Mouse (Mus musculus): Measurements from ENCODE around the gene Rfx5.
A peak's percentile ranks its signal among the peaks of the same experiment; 100 is the strongest.
"Not testable (repeated sequence)": the region's sequence is repeated elsewhere in the genome, so short reads cannot be mapped to it uniquely, and the experiment has no call there.

Rfx5 gene

GRCm38 (mm10) chr3:94936147-94936546 is 17.7 kb upstream of the Rfx5 start:
- not testable (repeated sequence) for DNase-seq (ENCODE audit: low spot score in 2 of 2)

- DNase-seq (ENCODE audit: low spot score in 2 of 2), result not testable (repeated sequence)
Measured at GRCm38 (mm10) chr3:94937194-94937593, 16.7 kb upstream of the Rfx5 start.

GRCm38 (mm10) chr3:94940033-94940432 is 13.8 kb upstream of the Rfx5 start:
- not testable (repeated sequence) for DNase-seq (ENCODE audit: low spot score in 2 of 2)

- DNase-seq (ENCODE audit: low spot score in 2 of 2), result not testable (repeated sequence)
Measured at GRCm38 (mm10) chr3:94942211-94942967, 11.5 kb upstream of the Rfx5 start.

GRCm38 (mm10) chr3:94943706-94944105 is 10.2 kb upstream of the Rfx5 start:
- not testable (repeated sequence) for DNase-seq (ENCODE audit: low spot score in 2 of 2)

- no peak for DNase-seq (ENCODE audit: low spot score in 2 of 2)
Measured at GRCm38 (mm10) chr3:94948066-94948614, 5.7 kb upstream of the Rfx5 start.

GRCm38 (mm10) chr3:94949645-94950044 is 4.2 kb upstream of the Rfx5 start:
- DNase-seq (ENCODE audit: low spot score in 2 of 2), result no peak

- DNase-seq (ENCODE audit: low spot score in 2 of 2), result no peak
Measured at GRCm38 (mm10) chr3:94952806-94953205, 1.1 kb upstream of the Rfx5 start.

- no peak for DNase-seq (ENCODE audit: low spot score in 2 of 2)
Measured at GRCm38 (mm10) chr3:94953384-94953763, 501 bp upstream of the Rfx5 start.

- no peak for DNase-seq (ENCODE audit: low spot score in 2 of 2)
Measured at GRCm38 (mm10) chr3:94958295-94958694, 4.4 kb downstream of the Rfx5 start.

- no peak for DNase-seq (ENCODE audit: low spot score in 2 of 2)
Measured at GRCm38 (mm10) chr3:94959871-94960270, 6.0 kb downstream of the Rfx5 start.

GRCm38 (mm10) chr3:94960322-94960721 is 6.4 kb downstream of the Rfx5 start:
- DNase-seq (ENCODE audit: low spot score in 2 of 2), result no peak

GRCm38 (mm10) chr3:94964989-94965388 is 11.1 kb downstream of the Rfx5 start:
- DNase-seq (ENCODE audit: low spot score in 2 of 2), result no peak

- DNase-seq (ENCODE audit: low spot score in 2 of 2), result no peak
Measured at GRCm38 (mm10) chr3:94965878-94966277, 12.0 kb downstream of the Rfx5 start.

GRCm38 (mm10) chr3:94972552-94972951 is 18.7 kb downstream of the Rfx5 start:
- no peak for DNase-seq (ENCODE audit: low spot score in 2 of 2)

- DNase-seq (ENCODE audit: low spot score in 2 of 2), result no peak
Measured at GRCm38 (mm10) chr3:94973620-94974019, 19.7 kb downstream of the Rfx5 start.

- no peak for DNase-seq (ENCODE audit: low spot score in 2 of 2)
Measured at GRCm38 (mm10) chr3:94974026-94974527, 20.2 kb downstream of the Rfx5 start.

- peak; percentile 64 to 69 for DNase-seq (ENCODE audit: low spot score in 2 of 2)
Measured at GRCm38 (mm10) chr3:94974528-94975422, 20.9 kb downstream of the Rfx5 start, which contains the start of gene Pi4kb. Gene Pi4kb (plus strand): TSS chr3:94974731.

GRCm38 (mm10) chr3:94984312-94984711 is 30.4 kb downstream of the Rfx5 start:
- no peak for DNase-seq (ENCODE audit: low spot score in 2 of 2)

- no peak for DNase-seq (ENCODE audit: low spot score in 2 of 2)
Measured at GRCm38 (mm10) chr3:94985513-94985912, 31.6 kb downstream of the Rfx5 start.

- no peak for DNase-seq (ENCODE audit: low spot score in 2 of 2)
Measured at GRCm38 (mm10) chr3:94987578-94987977, 33.7 kb downstream of the Rfx5 start.

- DNase-seq (ENCODE audit: low spot score in 2 of 2), result no peak
Measured at GRCm38 (mm10) chr3:94989159-94989761, 35.4 kb downstream of the Rfx5 start.
